Comparison of ENCODE assay signal across 9 mouse cellular contexts in genomic region chr2:32857584-32857983, GRCm38 (mm10). TPM values are rescaled to one million over a fixed set of nuclear protein-coding genes. Genes with fewer than 3 reads are reported as not detected.
A peak's percentile ranks its signal among the peaks of the same experiment; 100 is the strongest.
DNase-seq lines count a peak whose midpoint lies in the region; ATAC-seq and TF ChIP-seq lines count a peak whose summit lies in the region.
"Had no signal": no experiment of that assay in that cellular context is flagged by ENCODE, and none has a peak within 500 bp of the region (broad histone marks: within the 10 kb centered on the region; RNA-seq: fewer than 3 reads in every experiment).

No protein-coding gene starts in this region.

- no peak overlapping the region for H3ac ChIP-seq in C2C12 (ENCODE audit: control insufficient read depth, insufficient read length, low read depth)

- no peak overlapping the region for H3K4me2 ChIP-seq in heart, postnatal 0 days (ENCODE audit: low read depth, low read length)
- no peak overlapping the region for H3K4me2 ChIP-seq in liver, embryonic 16.5 days (ENCODE audit: low read depth, low read length)
- H3K4me2 ChIP-seq in neural tube, embryonic 12.5 days (replicated peaks) = no peak overlapping the region
- H3K4me2 ChIP-seq: embryonic facial prominence, embryonic 12.5 days had no signal

- H3K27me3 ChIP-seq in C2C12 (ENCODE audit: control insufficient read depth, insufficient read depth, insufficient read length) = peaks cover 1% of the 10 kb centered on the region
- H3K27me3 ChIP-seq in heart, postnatal 0 days (ENCODE audit: control insufficient read depth, insufficient read depth, low read length) = no peaks in the 10 kb centered on the region
- peaks cover 2% of the 10 kb centered on the region; the same call in 1 of the 2 replicates for H3K27me3 ChIP-seq in liver, embryonic 16.5 days (ENCODE audit: control insufficient read depth, insufficient read depth, low read depth, low read length)
- H3K27me3 ChIP-seq in neural tube, embryonic 12.5 days (replicated peaks) = peaks cover under 1% of the 10 kb centered on the region; the same call in 1 of the 2 replicates

- no peaks in the 10 kb centered on the region for H3K79me3 ChIP-seq in C2C12 (ENCODE audit: low read depth)

- no peaks in the 10 kb centered on the region for H3K4me1 ChIP-seq in embryonic fibroblast, embryonic 13.5 days (ENCODE audit: control insufficient read depth, insufficient read depth, low read length)
- no peaks in the 10 kb centered on the region for H3K4me1 ChIP-seq in heart, postnatal 0 days (ENCODE audit: control insufficient read depth, insufficient read depth)
- no peaks in the 10 kb centered on the region for H3K4me1 ChIP-seq in liver, embryonic 16.5 days (ENCODE audit: control insufficient read depth, low read depth, low read length)
- H3K4me1 ChIP-seq in neural tube, embryonic 12.5 days = no peaks in the 10 kb centered on the region
- H3K4me1 ChIP-seq: embryonic facial prominence, embryonic 12.5 days had no signal

- H3K9ac ChIP-seq in heart, postnatal 0 days (replicated peaks; ENCODE audit: low read depth, low read length) = no peak overlapping the region
- no peak overlapping the region for H3K9ac ChIP-seq in liver, embryonic 16.5 days (ENCODE audit: low read depth, low read length)
- H3K9ac ChIP-seq in neural tube, embryonic 12.5 days = no peak overlapping the region
- H3K9ac ChIP-seq: embryonic facial prominence, embryonic 12.5 days had no signal

- DNase-seq in adrenal gland, postnatal 36 days = peak; percentile 82 to 90
- DNase-seq in heart, postnatal 0 days (ENCODE audit: low spot score) = peak; percentile 77
- DNase-seq in kidney, postnatal 14 days = peak; percentile 87
- peak; percentile 83 for DNase-seq in telencephalon, adult 2 months (ENCODE audit: low read depth, low spot score)

- no peaks in the 10 kb centered on the region for H3K79me2 ChIP-seq in C2C12 (ENCODE audit: control insufficient read depth, insufficient read depth)

- no peak for TF ChIP-seq POLR2A in embryonic fibroblast, embryonic 13.5 days (IDR thresholded peaks at IDR 0.05; ENCODE audit: low read depth, low read length)

- TF ChIP-seq EP300 in heart, postnatal 0 days (IDR thresholded peaks at IDR 0.05; ENCODE audit: low read depth) = no peak

- peak; percentile 74 for ATAC-seq in heart, postnatal 0 days (ENCODE audit: insufficient read depth, low read depth)
- ATAC-seq in liver, embryonic 16.5 days (ENCODE audit: low read depth) = peak; percentile 50; the same call in 1 of the 2 replicates
- ATAC-seq in neural tube, embryonic 12.5 days (ENCODE audit: low FRiP score, low read depth) = peak; percentile 19; the same call in 1 of the 2 replicates

- H3K36me3 ChIP-seq in C2C12 (ENCODE audit: control insufficient read depth, insufficient read depth) = no peaks in the 10 kb centered on the region
- H3K36me3 ChIP-seq in heart, postnatal 0 days (replicated peaks; ENCODE audit: control insufficient read depth, insufficient read depth, low read length) = no peaks in the 10 kb centered on the region
- H3K36me3 ChIP-seq in liver, embryonic 16.5 days (ENCODE audit: control insufficient read depth, insufficient read depth) = no peaks in the 10 kb centered on the region
- no peaks in the 10 kb centered on the region for H3K36me3 ChIP-seq in neural tube, embryonic 12.5 days
- H3K36me3 ChIP-seq: embryonic facial prominence, embryonic 12.5 days had no signal

- peak; percentile 89 for TF ChIP-seq CTCF in C2C12 (IDR thresholded peaks at IDR 0.05; ENCODE audit: control insufficient read depth, insufficient read depth, insufficient read length)
- peak; percentile 91 for TF ChIP-seq CTCF in embryonic fibroblast, embryonic 13.5 days (IDR thresholded peaks at IDR 0.05; ENCODE audit: borderline replicate concordance, insufficient read depth, low read length)
- peak; percentile 98 for TF ChIP-seq CTCF in heart, postnatal 0 days (IDR thresholded peaks at IDR 0.05; ENCODE audit: low read depth)

- no peak overlapping the region for H3K4me3 ChIP-seq in C2C12 (ENCODE audit: insufficient read depth, poor library complexity, severe bottlenecking)
- no peak overlapping the region for H3K4me3 ChIP-seq in embryonic fibroblast, embryonic 13.5 days (ENCODE audit: insufficient read depth, low read length)
- H3K4me3 ChIP-seq in heart, postnatal 0 days (ENCODE audit: low read depth, low read length) = no peak overlapping the region
- no peak overlapping the region for H3K4me3 ChIP-seq in liver, embryonic 16.5 days (ENCODE audit: low read depth, low read length)
- H3K4me3 ChIP-seq in neural tube, embryonic 12.5 days = no peak overlapping the region
- H3K4me3 ChIP-seq: embryonic facial prominence, embryonic 12.5 days had no signal

- WGBS in heart, postnatal 0 days = under 1% methylated on average over 7 of the region's 7 CpGs
- WGBS in liver, embryonic 16.5 days (ENCODE audit: insufficient replicate concordance) = under 1% methylated on average over 7 of the region's 7 CpGs
- WGBS in neural tube, embryonic 12.5 days = 2% methylated on average over 7 of the region's 7 CpGs

- no peaks in the 10 kb centered on the region for H3K9me3 ChIP-seq in heart, postnatal 0 days (replicated peaks; ENCODE audit: control insufficient read depth, low read length)
- H3K9me3 ChIP-seq in liver, embryonic 16.5 days (replicated peaks; ENCODE audit: control insufficient read depth, low read length) = no peaks in the 10 kb centered on the region
- no peaks in the 10 kb centered on the region for H3K9me3 ChIP-seq in neural tube, embryonic 12.5 days
- H3K9me3 ChIP-seq: embryonic facial prominence, embryonic 12.5 days had no signal

- H3K27ac ChIP-seq in embryonic fibroblast, embryonic 13.5 days (ENCODE audit: insufficient read depth, low read length) = no peak overlapping the region
- no peak overlapping the region for H3K27ac ChIP-seq in heart, postnatal 0 days (ENCODE audit: low read depth)
- H3K27ac ChIP-seq in liver, embryonic 16.5 days (ENCODE audit: low read length) = no peak overlapping the region
- H3K27ac ChIP-seq in neural tube, embryonic 12.5 days = no peak overlapping the region
- H3K27ac ChIP-seq: embryonic facial prominence, embryonic 12.5 days had no signal

TF ChIP-seq in C2C12, 6 proteins besides CTCF, POLR2A, EP300 and RAD21:
- no peak for TF ChIP-seq USF1 (IDR thresholded peaks at IDR 0.05; ENCODE audit: low read depth)
- TF ChIP-seq MYOD1 (IDR thresholded peaks at IDR 0.05; ENCODE audit: control insufficient read depth, insufficient read length, low read depth) = no peak
- TF ChIP-seq MAX (IDR thresholded peaks at IDR 0.05) = peak; percentile 50
- TF ChIP-seq CEBPB (IDR thresholded peaks at IDR 0.05; ENCODE audit: low read depth) = no peak
- TF ChIP-seq MYOG (IDR thresholded peaks at IDR 0.05; ENCODE audit: control insufficient read depth, extremely low read depth, insufficient read length) = no peak

RNA-seq across cellular contexts. Expression of gene Stxbp1, which starts 10.5 kb away (rescaled TPM):
- polyA plus RNA-seq in C2C12 (2012; fragmentation: generic; extraction: Trizol) = 28.7 TPM
- total RNA-seq in adrenal gland, postnatal 36 days (2021) = 10 to 100 TPM; 21.5 to 30.6 TPM
- 33.3 and 41.4 TPM in 2 replicates for polyA plus RNA-seq in embryonic fibroblast, embryonic 13.5 days (2011; ENCODE audit: insufficient read length, low read depth, missing spikeins)
- 12.6 and 46.0 TPM in 2 replicates for total RNA-seq in heart, postnatal 0 days (2014; rRNA removed; ENCODE audit: low replicate concordance)
- 20.9 and 23.5 TPM in 2 replicates for polyA plus RNA-seq in heart, postnatal 0 days (2015; fragmentation: Nextera tagmentation; extraction: Ambion mirVana)
- 2.6 and 2.9 TPM in 2 replicates for polyA plus RNA-seq in liver, embryonic 16.5 days (2015; fragmentation: Nextera tagmentation; extraction: Ambion mirVana)
- polyA plus RNA-seq in neural tube, embryonic 12.5 days (2016; fragmentation: Nextera tagmentation; extraction: Ambion mirVana) = 121 and 130 TPM in 2 replicates

RNA-seq across cellular contexts. Expression of gene Fam129b, which starts 18.3 kb away (rescaled TPM):
- 294 TPM for polyA plus RNA-seq in C2C12 (2012; fragmentation: generic; extraction: Trizol)
- total RNA-seq in adrenal gland, postnatal 36 days (2021) = 10 to 100 TPM; 15.8 to 32.3 TPM
- polyA plus RNA-seq in embryonic fibroblast, embryonic 13.5 days (2011; ENCODE audit: insufficient read length, low read depth, missing spikeins) = 142 and 223 TPM in 2 replicates
- 59.6 and 60.1 TPM in 2 replicates for total RNA-seq in heart, postnatal 0 days (2014; rRNA removed; ENCODE audit: low replicate concordance)
- 25.2 and 25.3 TPM in 2 replicates for polyA plus RNA-seq in heart, postnatal 0 days (2015; fragmentation: Nextera tagmentation; extraction: Ambion mirVana)
- polyA plus RNA-seq in liver, embryonic 16.5 days (2015; fragmentation: Nextera tagmentation; extraction: Ambion mirVana) = 9.4 and 11.9 TPM in 2 replicates
- 39.6 and 40.3 TPM in 2 replicates for polyA plus RNA-seq in neural tube, embryonic 12.5 days (2016; fragmentation: Nextera tagmentation; extraction: Ambion mirVana)

Comparison
In these comparisons a context has a peak if more than half of its experiments do, and no peak if none do; other contexts are left out.
1. ATAC-seq: peak in every context shown above with its lines; median percentile 74 in heart, postnatal 0 days; 50 in liver, embryonic 16.5 days; 19 in neural tube, embryonic 12.5 days.